Mouse (Mus musculus): ENCODE data around the gene Abtb2.

DNA sequence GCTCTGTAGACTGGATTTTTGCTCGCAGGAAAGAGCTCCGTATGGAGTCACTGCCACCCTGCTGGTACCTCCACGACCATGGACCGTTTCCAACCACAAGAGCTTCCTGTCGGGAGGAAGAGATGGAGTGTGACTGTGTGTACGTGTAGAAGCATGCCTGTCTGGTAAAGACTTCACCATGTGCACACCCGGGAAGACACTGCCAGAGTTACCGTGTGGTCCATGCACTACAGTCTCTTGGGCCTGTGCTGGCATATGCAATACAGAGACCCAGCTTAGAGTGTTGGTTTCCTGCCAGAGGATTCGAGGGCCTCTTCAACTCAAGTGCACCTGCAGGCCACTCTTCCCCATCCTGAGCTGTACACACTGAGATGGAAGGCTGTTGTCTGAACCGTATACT lies 41.8 kb downstream of the Abtb2 start:
- no peak for TF ChIP-seq CTCF (IDR thresholded peaks at IDR 0.05; ENCODE audit: borderline replicate concordance, insufficient read depth, low read depth, low read length)
- TF ChIP-seq POLR2A (IDR thresholded peaks at IDR 0.05; ENCODE audit: borderline replicate concordance, insufficient read depth, low read length): no peak

All from cerebellum, adult 2 months (tissue).